Mouse (Mus musculus) neutrophil, adult 59 days (primary cell): ENCODE data around the gene Olfr1387. TPM values are rescaled to one million over a fixed set of nuclear protein-coding genes. Genes with fewer than 3 reads are reported as not detected.

Source experiments
- total RNA-seq, 2 experiments: library from RNA; stranded (reverse); gene quantifications; 1 replicate in 1 of 2; 2 replicates in 1 of 2; pipeline ENCODE4 v1.2.4; 2023

Olfr1387 gene
- not detected for total RNA-seq

GRCm38 (mm10) chr11:49455043-49455442 is at the start of gene Olfr1387:
Gene Olfr1387, plus strand, starts transcription at chr11:49455343.

GRCm38 (mm10) chr11:49422767-49423166 is 32.4 kb upstream of the Olfr1387 start, which contains the start of gene Olfr1389:
Gene Olfr1389, plus strand, starts transcription at chr11:49423067.

GRCm38 (mm10) chr11:49436411-49436810 is 18.7 kb upstream of the Olfr1387 start, which contains the start of gene Olfr1388:
Gene Olfr1388, plus strand, starts transcription at chr11:49436624.

GRCm38 (mm10) chr11:49464746-49465145 is 9.6 kb downstream of the Olfr1387 start, which contains the start of gene Olfr1386:
Gene Olfr1386, plus strand, starts transcription at chr11:49465046.

GRCm38 (mm10) chr11:49488770-49489169 is 33.6 kb downstream of the Olfr1387 start, which contains the start of gene Olfr1385:
Gene Olfr1385, plus strand, starts transcription at chr11:49489070.

Other genes starting within 250 kb of the Olfr1387 start
- gene Mgat1, start 211.2 kb upstream of the Olfr1387 start, total RNA-seq: 10 to 100 TPM; 85.1 to 92.1 TPM
- under 1 TPM in 1 of 2 experiments, not detected in 1; 0.18 TPM for gene Olfr1393, start 177.0 kb upstream of the Olfr1387 start, total RNA-seq
- under 1 TPM in 1 of 2 experiments, not detected in 1; 0.47 TPM for gene Olfr1392, start 170.1 kb upstream of the Olfr1387 start, total RNA-seq
- not detected for gene Olfr10, start 150.6 kb upstream of the Olfr1387 start, total RNA-seq
- not detected for gene Olfr1391, start 132.6 kb upstream of the Olfr1387 start, total RNA-seq
- not detected for gene Olfr1390, start 120.2 kb upstream of the Olfr1387 start, total RNA-seq
- not detected for gene Olfr1389, start 32.3 kb upstream of the Olfr1387 start, total RNA-seq
- gene Olfr1388, start 18.7 kb upstream of the Olfr1387 start, total RNA-seq: under 1 TPM; 0.24 to 0.27 TPM
- not detected for gene Olfr1386, start 9.7 kb downstream of the Olfr1387 start, total RNA-seq
- under 1 TPM in 1 of 2 experiments, not detected in 1; 0.11 TPM for gene Olfr1385, start 33.7 kb downstream of the Olfr1387 start, total RNA-seq
- not detected for gene Olfr1384, start 51.4 kb downstream of the Olfr1387 start, total RNA-seq
- not detected for gene Olfr1383, start 64.3 kb downstream of the Olfr1387 start, total RNA-seq
- not detected for gene Olfr1382, start 72.9 kb downstream of the Olfr1387 start, total RNA-seq
- not detected for gene Olfr1381, start 88.1 kb downstream of the Olfr1387 start, total RNA-seq
- gene Olfr1380, start 101.5 kb downstream of the Olfr1387 start, total RNA-seq: not detected
- gene Flt4, start 153.9 kb downstream of the Olfr1387 start, total RNA-seq: under 1 TPM; 0.22 to 0.53 TPM
- gene Scgb3a1, start 208.3 kb downstream of the Olfr1387 start, total RNA-seq: not detected